Mouse (Mus musculus): ENCODE measurements around the gene Cdkl4.
A peak's percentile ranks its signal among the peaks of the same experiment; 100 is the strongest.

DNA sequence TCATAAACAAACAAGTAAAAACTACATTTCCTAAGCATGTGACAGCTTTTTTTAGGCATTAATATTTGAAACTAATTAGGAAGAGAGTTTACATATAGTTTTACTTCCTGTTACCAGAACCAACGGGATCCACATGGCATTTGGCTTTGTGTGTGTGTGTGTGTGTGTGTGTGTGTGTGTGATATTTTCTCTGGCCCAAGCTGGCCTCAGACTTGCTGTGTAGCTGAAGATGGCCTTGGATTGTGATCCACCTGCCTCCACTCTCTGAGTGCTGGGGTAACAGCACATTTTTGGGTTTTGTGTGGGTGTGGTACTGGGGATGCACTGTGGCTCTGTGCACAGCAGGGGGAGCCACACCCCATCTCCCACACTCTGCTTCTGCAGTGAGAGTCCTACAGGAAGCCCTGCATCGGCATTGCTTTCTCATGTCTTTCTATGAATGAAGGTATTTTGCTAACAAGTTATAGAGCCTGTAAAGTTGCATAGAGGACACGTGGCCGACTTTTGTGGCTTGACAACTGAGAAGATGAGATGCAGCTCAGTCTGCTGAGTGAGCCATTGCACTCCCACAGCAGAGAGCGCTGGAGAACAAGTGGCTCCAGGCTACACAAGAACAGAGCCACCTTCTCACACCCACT, 43.3 kb upstream of the Cdkl4 start:
- TF ChIP-seq CTCF (IDR thresholded peaks at IDR 0.05; ENCODE audit: borderline replicate concordance, control insufficient read depth, extremely low read depth, insufficient read depth, low read length, poor library complexity) (peak; percentile 87), POLR2A (IDR thresholded peaks at IDR 0.05; ENCODE audit: control insufficient read depth, extremely low read depth, insufficient read depth, low read length, poor library complexity) (no peak)
